Mouse (Mus musculus): Measurements from ENCODE around the gene Hp. TPM values are rescaled to one million over a fixed set of nuclear protein-coding genes. Genes with fewer than 3 reads are reported as not detected.

Hp gene
- total RNA-seq, 4 experiments from 2014 or later = 66.0 to 260 (median 87.5) TPM

DNA sequence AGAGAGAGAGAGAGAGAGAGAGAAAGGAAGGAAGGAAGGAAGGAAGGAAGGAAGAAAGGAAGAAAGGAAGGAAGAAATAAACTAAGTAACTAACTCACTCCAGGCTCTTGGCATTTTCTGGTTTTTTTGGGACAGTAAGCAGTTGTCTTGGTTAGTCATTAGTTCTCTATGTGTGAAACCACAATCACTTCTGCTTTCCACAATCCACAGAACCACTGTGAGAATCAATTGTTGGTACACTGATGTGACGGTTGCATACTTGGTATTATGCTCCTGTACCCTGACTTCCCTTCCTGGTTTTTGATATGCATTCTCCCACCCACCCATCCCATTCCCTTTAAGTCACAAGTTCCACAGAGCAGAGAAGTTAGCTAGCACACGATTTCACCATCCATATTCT is 15.1 kb downstream of the Hp start:
- DNase-seq = no peak

- DNase-seq = no peak
Measured at GRCm38 (mm10) chr8:109551663-109552062, 27.3 kb downstream of the Hp start.

DNA sequence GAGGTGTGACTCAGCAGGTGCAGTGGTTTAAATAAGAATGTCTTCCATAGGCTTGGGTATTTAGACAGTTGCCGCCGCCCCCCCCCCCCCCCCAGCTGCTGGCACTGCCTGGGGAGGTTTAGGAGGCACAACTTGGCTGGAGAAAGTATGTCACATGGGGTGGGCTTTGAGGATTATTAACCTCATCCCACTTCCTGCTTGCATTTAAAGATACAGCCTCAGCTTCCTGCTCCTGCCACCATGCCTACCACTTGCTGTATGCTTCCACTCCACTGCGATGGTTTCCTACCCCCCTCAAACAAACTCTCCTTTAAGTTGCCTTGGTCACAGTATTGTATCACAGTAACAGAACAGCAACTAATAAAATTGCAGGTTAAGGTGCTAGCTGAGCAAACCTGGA is 34.9 kb downstream of the Hp start:
- DNase-seq = no peak

GRCm38 (mm10) chr8:109542748-109543519 is 36.0 kb downstream of the Hp start:
- no peak for DNase-seq

- DNase-seq = no peak
Measured at GRCm38 (mm10) chr8:109542165-109542564, 36.8 kb downstream of the Hp start.

DNA sequence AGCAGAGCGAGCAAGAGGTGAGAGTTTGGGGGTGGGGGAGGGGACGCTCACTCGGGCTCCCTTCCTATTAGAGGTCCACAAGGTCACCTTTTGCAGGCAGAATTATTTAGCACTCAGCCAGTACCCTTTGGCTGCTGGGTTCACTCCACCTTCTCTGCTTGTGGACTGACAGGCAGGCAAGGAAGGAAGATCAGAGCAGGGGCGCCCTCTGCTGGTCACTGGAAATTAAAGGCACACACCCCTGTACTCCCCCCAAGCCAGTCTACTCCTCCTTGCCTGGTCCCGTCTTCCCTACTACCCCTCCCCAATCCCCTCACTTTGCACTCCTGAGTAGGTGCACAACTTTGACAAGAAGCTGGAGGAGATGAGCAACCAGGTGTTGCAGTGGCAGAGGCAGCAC is 42.3 kb downstream of the Hp start:
- DNase-seq = peak; percentile 42

DNA sequence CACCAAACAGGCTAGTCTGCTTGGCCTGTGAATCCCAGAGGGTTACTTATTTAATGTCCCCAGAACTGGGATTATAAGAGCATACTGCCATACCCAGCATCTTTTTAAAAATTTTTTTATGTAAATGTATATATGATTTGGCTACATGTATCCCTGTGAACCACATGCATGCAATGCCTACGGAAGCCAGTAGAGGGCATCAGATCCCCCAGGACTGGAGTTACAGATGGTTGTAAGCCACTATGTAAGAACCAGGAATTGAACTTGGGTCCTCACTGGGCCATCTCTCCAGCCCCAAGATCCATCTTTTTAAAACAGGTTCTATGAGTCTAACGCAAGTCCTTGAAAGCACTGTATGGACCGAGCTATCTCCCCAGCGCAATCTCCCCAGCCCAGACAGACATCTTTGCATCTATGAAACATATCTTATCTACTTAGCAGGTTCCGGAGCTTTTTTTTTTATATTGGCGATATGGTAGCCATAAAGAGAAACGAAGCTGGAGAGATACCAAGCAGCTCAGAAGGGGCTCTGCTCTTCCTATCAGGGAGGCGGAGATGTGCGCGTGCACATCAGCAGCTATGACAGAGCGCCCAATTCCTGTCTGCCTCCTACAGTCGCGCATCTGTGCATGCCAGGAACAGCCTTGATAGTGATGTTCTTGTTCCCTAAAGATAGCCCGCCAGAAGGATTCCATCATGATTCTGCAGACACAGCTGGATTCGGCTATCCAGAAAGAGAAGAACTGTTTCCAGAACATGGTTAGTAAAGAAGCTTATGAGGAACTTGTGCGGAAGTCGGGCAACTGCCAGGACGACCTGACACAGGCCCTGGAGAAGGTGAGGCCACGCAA is 43.6 kb downstream of the Hp start:
- no peak for DNase-seq

Other genes starting within 250 kb of the Hp start
- not detected for gene Pmfbp1, start 85.1 kb downstream of the Hp start, total RNA-seq (2022)
- gene Dhx38, start 13.3 kb downstream of the Hp start, total RNA-seq (2022) = 10 to 100 TPM; 22.3 to 28.5 (median 25.2) TPM
- gene Txnl4b, start 13.3 kb downstream of the Hp start, total RNA-seq (2022) = 10 to 100 TPM; 10.3 to 12.7 (median 11.9) TPM
- gene Dhodh, start 29.5 kb upstream of the Hp start, total RNA-seq (2022) = 10 to 100 TPM; 21.3 to 36.2 (median 25.7) TPM
- gene Pkd1l3, start 35.3 kb upstream of the Hp start, total RNA-seq (2022) = under 1 TPM in 3 of 4 experiments, not detected in 1; 0.03 to 0.17 (median 0.06) TPM
- 100 to 1,000 TPM in 1 of 4 experiments, 10 to 100 TPM in 3; 85.7 to 100 (median 97.0) TPM for gene Ist1, start 114.1 kb upstream of the Hp start, total RNA-seq (2022)
- 10 to 100 TPM in 3 of 4 experiments, 1 to 10 TPM in 1; 9.5 to 15.8 (median 12.4) TPM for gene Zfp821, start 126.4 kb upstream of the Hp start, total RNA-seq (2022)
- gene Atxn1l, start 158.6 kb upstream of the Hp start, total RNA-seq (2022) = 10 to 100 TPM; 42.1 to 57.0 (median 46.1) TPM
- gene Ap1g1, start 199.4 kb upstream of the Hp start, total RNA-seq (2022) = 100 to 1,000 TPM in 1 of 4 experiments, 10 to 100 TPM in 3; 76.0 to 103 (median 90.0) TPM